Mouse (Mus musculus): ENCODE measurements around the gene Htt.
"Not testable (repeated sequence)": the region's sequence is repeated elsewhere in the genome, so short reads cannot be mapped to it uniquely, and the experiment has no call there.

Htt gene

GRCm38 (mm10) chr5:34761509-34761908 lies at the start of gene Htt:
Gene Htt, plus strand, starts transcription at chr5:34761740.
- peak; percentile 93 to 97 for DNase-seq (ENCODE audit: low spot score in 2 of 2)

DNA sequence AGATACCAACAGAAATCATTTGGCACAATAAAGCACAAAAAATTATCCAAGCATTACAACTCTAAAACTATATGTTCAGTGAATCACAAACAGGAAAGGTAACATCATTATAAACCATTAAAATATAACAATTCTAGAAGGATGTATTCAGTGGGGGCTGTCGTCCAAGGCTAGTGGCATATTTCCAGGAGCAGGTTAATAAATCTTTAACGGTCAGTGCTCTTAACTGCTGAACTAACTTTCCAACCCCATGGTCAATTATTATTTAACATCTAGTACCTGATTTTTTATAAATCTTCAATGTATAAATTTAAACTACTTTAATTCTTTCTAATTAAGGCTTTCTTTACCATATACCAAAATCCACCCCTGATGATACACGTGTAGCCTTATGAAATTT lies 47.2 kb upstream of the Htt start:
- DNase-seq (ENCODE audit: low spot score in 2 of 2): not testable (repeated sequence)

- no peak for DNase-seq (ENCODE audit: low spot score in 2 of 2)
Measured at GRCm38 (mm10) chr5:34714816-34715215, 46.7 kb upstream of the Htt start.

DNA sequence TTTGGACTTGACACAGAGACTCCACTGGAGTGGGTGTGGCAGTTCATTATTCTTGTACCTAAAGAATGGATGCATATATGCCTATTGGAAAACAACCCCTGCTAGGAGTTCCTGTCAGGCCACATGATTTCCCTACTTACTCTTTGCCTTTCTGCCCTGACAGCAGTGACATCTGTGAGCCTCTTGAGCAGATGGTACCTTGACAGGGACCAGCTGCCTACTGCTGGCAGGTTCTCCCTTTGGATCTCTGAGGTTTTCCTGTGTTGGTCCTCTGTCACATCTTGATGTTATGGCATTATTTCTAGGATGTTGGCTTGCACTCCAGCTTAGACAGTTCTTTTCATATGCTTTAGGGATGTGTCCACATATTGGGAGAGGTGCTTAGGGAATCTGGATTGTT lies 32.4 kb upstream of the Htt start:
- DNase-seq (ENCODE audit: low spot score in 2 of 2): no peak

DNA sequence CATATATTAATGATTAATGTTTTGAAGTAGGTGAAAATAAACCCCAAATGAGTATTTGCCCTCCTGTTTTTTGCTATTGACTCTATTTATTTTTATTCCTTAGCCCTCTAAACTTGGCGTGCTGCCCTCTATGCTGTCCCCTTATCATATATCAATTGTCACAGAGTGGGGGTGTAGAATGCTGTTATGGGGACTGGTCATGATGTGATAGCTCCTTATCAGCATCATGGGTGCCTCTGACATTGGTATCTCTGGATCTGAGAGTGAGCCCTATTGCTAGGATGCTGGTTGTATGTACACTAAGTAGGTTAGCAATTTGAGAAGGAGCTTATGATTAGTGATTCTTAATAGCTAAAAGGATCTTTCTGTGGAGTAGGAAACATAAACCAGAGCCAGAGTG lies 31.3 kb upstream of the Htt start:
- no peak for DNase-seq (ENCODE audit: low spot score in 2 of 2)

DNA sequence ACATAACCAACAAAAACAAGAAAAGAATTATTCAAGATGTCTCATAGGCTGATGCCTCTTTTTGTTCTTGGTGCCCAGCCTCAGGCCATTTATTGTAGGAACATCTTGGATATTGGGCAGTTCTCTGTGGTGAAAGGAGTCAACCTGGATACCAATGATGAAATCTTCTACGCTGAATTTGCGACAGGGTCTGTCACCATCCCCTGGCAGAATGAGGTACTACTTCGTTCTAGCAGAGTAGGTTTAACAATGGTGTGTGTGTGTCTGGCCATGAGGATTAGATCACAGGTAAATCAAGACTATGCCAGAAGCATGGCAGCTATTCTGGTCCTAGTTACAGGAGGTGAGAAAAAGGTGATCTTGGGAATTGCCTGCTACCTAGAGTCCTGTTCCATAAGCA lies 10.1 kb upstream of the Htt start:
- no peak for DNase-seq (ENCODE audit: low spot score in 2 of 2)

GRCm38 (mm10) chr5:34758762-34759161 lies 2.8 kb upstream of the Htt start:
- DNase-seq (ENCODE audit: low spot score in 2 of 2): no peak

- DNase-seq (ENCODE audit: low spot score in 2 of 2): no peak
Measured at GRCm38 (mm10) chr5:34760850-34761508, 561 bp upstream of the Htt start.

GRCm38 (mm10) chr5:34761934-34762611 lies 533 bp downstream of the Htt start:
- peak in 1 of 2 experiments; percentile 8 for DNase-seq (ENCODE audit: low spot score in 2 of 2)

GRCm38 (mm10) chr5:34771818-34772217 lies 10.3 kb downstream of the Htt start:
- no peak for DNase-seq (ENCODE audit: low spot score in 2 of 2)

- no peak for DNase-seq (ENCODE audit: low spot score in 2 of 2)
Measured at GRCm38 (mm10) chr5:34772696-34773245, 11.2 kb downstream of the Htt start.

DNA sequence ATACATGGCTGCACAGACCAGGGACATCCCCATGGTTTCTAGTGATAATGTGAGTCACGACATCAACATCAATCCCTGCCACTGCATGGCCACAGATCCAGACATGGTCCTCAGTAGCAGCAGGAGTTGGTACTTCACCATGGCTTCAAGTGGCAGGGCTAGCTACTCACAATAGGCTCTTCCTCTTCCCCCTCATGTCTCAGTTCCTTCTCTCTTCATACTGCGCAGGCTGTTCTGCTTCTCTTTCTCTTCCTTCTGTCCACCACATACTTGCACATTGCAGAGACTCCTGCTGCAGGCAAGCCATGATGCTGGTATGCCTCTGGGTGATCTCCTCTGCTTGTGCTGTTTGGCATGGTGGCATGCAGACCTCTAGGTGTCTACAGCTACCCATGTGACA lies 11.9 kb downstream of the Htt start:
- no peak for DNase-seq (ENCODE audit: low spot score in 2 of 2)

DNA sequence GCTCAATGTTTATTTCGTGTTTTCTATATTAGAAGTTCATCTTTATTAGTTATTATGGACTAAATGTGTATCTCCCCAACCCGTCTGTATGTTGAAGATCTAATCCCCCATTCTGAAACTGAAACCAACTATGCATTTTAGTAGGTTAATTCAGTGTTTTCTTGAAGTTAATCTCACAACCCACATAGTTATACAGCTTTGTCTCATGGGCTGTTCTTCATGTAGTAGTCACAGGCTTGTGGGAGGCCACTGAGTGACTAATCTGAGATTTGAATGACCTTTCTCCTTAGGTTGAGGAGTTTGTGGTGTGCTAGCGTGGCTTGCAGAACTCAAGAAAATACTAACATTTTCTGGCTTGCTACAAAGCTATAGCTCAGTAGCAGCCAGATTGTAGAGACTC lies 23.5 kb downstream of the Htt start:
- DNase-seq (ENCODE audit: low spot score in 2 of 2): no peak

DNA sequence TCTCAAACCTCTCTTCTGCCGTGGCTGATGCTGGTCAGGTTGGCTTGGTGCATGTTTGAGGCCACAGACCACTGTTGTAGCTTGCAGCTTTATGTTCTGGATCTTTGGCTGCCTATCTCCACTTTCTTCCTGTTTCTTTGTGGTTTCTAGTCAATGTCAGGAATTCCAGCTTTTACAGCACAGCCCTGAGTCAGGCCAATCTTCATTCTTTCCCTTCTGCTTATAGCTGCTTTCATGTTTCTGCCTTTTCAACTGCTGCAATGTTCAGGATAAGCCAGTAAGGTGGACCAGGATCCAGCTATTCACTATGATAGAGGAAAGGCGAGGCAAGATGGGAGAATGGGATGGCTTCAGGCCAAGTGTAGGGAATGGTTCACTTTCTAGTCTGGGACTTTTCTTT lies 29.6 kb downstream of the Htt start:
- no peak for DNase-seq (ENCODE audit: low spot score in 2 of 2)

- no peak for DNase-seq (ENCODE audit: low spot score in 2 of 2)
Measured at GRCm38 (mm10) chr5:34800292-34800953, 38.9 kb downstream of the Htt start.

DNA sequence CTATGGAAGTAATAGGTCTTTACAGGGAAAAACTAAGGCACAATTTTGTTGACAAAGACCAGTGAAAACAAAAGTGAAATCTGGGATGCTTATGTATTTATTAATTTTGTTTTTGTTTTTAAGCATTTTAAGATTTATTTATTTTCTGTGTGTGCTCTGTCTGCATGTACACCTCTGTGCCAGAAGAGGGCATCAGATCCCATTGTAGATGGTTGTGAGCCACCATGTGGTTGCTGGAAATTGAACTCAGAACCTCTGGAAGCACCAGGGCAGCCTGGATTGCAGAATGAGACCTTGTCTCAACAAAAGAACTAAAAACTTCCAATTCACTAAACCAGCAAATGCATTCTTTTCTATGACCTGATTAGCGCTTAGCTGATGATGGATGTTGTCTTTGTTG lies 44.5 kb downstream of the Htt start:
- no peak for DNase-seq (ENCODE audit: low spot score in 2 of 2)

DNA sequence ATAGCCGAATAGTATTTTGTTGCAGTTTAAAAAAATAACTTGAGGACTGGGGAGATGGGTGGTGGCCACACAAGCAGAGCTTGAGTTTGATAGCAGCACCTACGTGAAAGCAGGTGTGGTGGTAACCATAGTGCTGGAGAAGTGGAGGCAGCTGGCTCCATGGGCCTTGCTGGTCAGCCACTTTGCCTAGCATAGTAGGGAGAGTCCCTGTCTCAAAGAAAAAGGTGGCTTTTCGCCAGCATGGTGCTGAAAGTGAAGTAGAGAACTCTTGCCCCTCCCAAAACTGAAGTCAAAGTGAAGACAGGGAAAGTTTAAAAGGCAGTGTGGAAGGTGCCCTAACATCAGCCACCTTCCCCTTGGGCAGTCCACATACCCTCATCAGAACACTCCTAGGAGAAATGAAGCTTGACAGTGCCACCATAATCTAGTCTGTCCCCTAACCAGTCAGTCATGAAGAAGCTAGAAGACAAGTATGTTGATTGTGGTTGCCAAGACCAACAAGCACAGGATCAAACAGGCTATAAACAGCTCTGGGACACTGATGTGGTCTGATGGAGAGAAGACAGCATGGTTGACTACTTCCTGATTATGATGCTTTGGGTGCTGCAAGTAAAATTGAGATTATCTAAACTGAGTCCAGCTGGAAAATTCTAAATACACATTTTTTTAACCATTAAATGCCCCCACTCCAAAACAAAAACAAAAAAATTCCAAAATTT lies 61.0 kb downstream of the Htt start:
- DNase-seq (ENCODE audit: low spot score in 2 of 2): no peak

GRCm38 (mm10) chr5:34854079-34854478 lies 92.5 kb downstream of the Htt start:
- DNase-seq (ENCODE audit: low spot score in 2 of 2): no peak

DNA sequence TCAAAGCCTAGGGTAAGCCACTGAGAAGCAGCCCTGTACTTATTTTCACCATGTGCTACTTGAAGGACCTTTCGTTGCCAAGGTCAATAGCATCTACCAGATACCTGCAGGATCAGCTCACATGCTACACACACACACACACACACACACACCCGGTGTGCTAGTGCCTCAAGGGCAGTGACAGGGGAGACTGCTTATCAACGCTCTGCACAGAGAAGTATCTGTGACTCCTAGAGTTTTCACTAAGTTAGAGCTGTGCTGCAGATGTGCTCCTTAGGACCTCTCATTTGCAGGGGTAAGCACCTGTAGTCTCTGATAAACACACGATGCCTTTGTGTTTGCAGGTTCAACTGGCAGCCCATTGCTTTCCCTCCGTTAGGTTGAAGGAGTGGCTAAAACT lies 103.8 kb downstream of the Htt start:
- DNase-seq (ENCODE audit: low spot score in 2 of 2): no peak

DNA sequence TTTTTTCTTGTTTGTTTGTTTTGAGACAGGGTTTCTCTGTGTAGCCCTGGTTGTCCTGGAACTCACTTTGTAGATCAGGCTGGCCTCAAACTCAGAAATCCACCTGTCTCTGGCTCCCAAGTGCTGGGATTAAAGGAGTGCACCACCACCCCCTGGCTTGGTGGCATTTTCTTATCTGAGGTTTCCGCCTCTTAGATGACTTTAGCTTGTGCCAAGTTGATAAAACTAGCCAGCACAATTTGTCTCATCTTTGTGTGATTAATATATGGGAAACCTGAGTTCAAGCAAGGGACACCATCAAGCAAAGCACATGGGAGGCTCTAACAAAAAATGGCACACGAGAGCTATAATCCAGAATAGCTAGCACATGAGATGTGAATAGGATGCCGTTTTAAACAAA lies 118.8 kb downstream of the Htt start:
- not testable (repeated sequence) for DNase-seq (ENCODE audit: low spot score in 2 of 2)

DNA sequence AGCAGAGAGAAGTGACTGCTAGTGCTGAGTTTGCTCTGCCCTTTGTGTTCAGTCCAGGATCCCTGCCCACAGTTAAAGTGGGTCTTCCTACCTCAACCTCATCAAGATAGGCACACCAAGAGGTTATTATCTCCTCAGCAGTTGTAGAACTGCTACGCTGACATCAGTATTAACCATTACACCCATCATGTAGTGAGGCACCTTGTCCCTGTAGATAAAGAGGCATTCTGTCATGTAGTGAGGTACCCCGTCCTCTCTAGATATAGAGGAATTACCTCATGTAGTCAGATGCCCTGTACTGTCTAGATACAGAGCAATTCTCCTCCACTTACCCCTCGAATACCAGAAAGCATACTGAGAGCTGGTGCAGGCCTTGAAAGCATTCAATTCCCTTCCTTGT lies 119.5 kb downstream of the Htt start:
- DNase-seq (ENCODE audit: low spot score in 2 of 2): no peak

- no peak for DNase-seq (ENCODE audit: low spot score in 2 of 2)
Measured at GRCm38 (mm10) chr5:34885250-34885649, 123.7 kb downstream of the Htt start.
